Comparison of ENCODE assay signal across 8 mouse cellular contexts in the genomic region with DNA sequence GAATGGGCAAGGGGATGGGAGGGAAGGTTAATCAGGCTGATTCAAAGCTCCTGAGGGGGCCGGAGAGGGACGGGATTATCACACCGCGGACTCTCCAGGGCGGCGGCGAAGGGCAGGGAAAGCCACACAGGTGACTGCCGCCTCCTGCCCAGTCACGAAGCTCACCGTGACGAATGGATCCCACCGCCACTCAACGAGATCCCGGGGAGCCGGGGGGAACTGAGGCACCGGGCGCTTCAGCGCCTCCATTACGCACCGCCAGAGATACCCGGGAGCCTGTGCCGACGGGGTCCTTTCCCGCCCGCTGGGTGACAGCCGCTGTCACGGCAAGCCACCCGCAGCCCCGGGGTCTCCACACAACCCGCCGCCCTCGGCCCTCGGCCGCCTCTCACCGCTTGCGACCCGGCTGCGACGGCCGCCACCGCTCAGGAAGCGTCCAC. TPM values are rescaled to one million over a fixed set of nuclear protein-coding genes. Genes with fewer than 3 reads are reported as not detected.
DNase-seq lines count a peak whose midpoint lies in the region; ATAC-seq and TF ChIP-seq lines count a peak whose summit lies in the region.

No protein-coding gene starts in this region.

- H3K9me3 ChIP-seq in lung, embryonic 14.5 days (ENCODE audit: low read depth, low read length), result no peaks in the 10 kb centered on the region
- no peaks in the 10 kb centered on the region for H3K9me3 ChIP-seq in limb, embryonic 12.5 days

- WGBS in lung, embryonic 14.5 days, result under 1% methylated on average over 42 of the region's 42 CpGs
- under 1% methylated on average over 41 of the region's 42 CpGs for WGBS in limb, embryonic 12.5 days

- peak overlapping the region; percentile 85 for H3K4me2 ChIP-seq in lung, embryonic 14.5 days
- peak overlapping the region; percentile 91 for H3K4me2 ChIP-seq in limb, embryonic 12.5 days
- peak overlapping the region; percentile 96 for H3K4me2 ChIP-seq in myocyte (ENCODE audit: low read depth)

- TF ChIP-seq POLR2A in myocyte (IDR thresholded peaks at IDR 0.05; ENCODE audit: insufficient read length, low read depth), result no peak

- TF ChIP-seq CTCF in lung, embryonic 14.5 days (IDR thresholded peaks at IDR 0.05; ENCODE audit: low read depth), result no peak

- DNase-seq in lung, embryonic 14.5 days, result no peak
- DNase-seq in lung, postnatal 10 days, result no peak
- DNase-seq in left cerebral cortex, adult 11 months (ENCODE audit: low spot score), result no peak
- no peak for DNase-seq in cerebellum, adult 11-12 months

- peaks cover 11% of the 10 kb centered on the region for H3K79me2 ChIP-seq in myocyte (ENCODE audit: control insufficient read depth, insufficient read depth)

- peak overlapping the region; percentile 85 for H3K27ac ChIP-seq in lung, embryonic 14.5 days (ENCODE audit: low read depth)
- peak overlapping the region; percentile 56 for H3K27ac ChIP-seq in limb, embryonic 12.5 days

- H3K27me3 ChIP-seq in lung, embryonic 14.5 days (ENCODE audit: insufficient read depth, low read length), result no peaks in the 10 kb centered on the region
- H3K27me3 ChIP-seq in limb, embryonic 12.5 days, result no peaks in the 10 kb centered on the region
- H3K27me3 ChIP-seq in myocyte (ENCODE audit: control insufficient read depth, insufficient read depth, insufficient read length), result no peaks in the 10 kb centered on the region

- no peak for ATAC-seq in lung, embryonic 14.5 days (ENCODE audit: insufficient read depth)
- ATAC-seq in activated CD4-positive, CD25-positive, alpha-beta regulatory T cell, adult 4 months, result peak; percentile 21
- ATAC-seq in erythroblast, adult 5-6 weeks (replicated peaks; ENCODE audit: low FRiP score, poor library complexity, severe bottlenecking), result peak; percentile 68
- ATAC-seq in limb, embryonic 12.5 days (ENCODE audit: insufficient number of reproducible peaks, insufficient read depth, low FRiP score, low TSS enrichment, low read depth), result peak; percentile 56

- peak overlapping the region; percentile 98 for H3ac ChIP-seq in myocyte (ENCODE audit: control insufficient read depth, insufficient read length)

- H3K9ac ChIP-seq in lung, embryonic 14.5 days, result peak overlapping the region; percentile 73
- H3K9ac ChIP-seq in limb, embryonic 12.5 days (replicated peaks), result peak overlapping the region; percentile 71

- H3K36me3 ChIP-seq in lung, embryonic 14.5 days (ENCODE audit: insufficient read depth), result peaks cover 17% of the 10 kb centered on the region
- H3K36me3 ChIP-seq in limb, embryonic 12.5 days, result peaks cover 19% of the 10 kb centered on the region
- peaks cover 24% of the 10 kb centered on the region for H3K36me3 ChIP-seq in myocyte (ENCODE audit: control insufficient read depth, insufficient read depth)

- H3K4me1 ChIP-seq in lung, embryonic 14.5 days (ENCODE audit: insufficient read depth), result no peaks in the 10 kb centered on the region
- peaks cover 7% of the 10 kb centered on the region for H3K4me1 ChIP-seq in limb, embryonic 12.5 days (replicated peaks)

- H3K4me3 ChIP-seq in lung, embryonic 14.5 days (ENCODE audit: low read depth, low read length), result peak overlapping the region; percentile 94
- H3K4me3 ChIP-seq in limb, embryonic 12.5 days (replicated peaks), result peak overlapping the region; percentile 90
- peak overlapping the region; percentile 67 for H3K4me3 ChIP-seq in myocyte

TF ChIP-seq in myocyte, 11 proteins besides CTCF, POLR2A, EP300 and RAD21:
- no peak for TF ChIP-seq TCF3 (IDR thresholded peaks at IDR 0.05; ENCODE audit: insufficient read length, low read depth)
- TF ChIP-seq REST (IDR thresholded peaks at IDR 0.05; ENCODE audit: insufficient read depth, insufficient read length), result no peak
- no peak for TF ChIP-seq MYOD1 (IDR thresholded peaks at IDR 0.05; ENCODE audit: control insufficient read depth in 1 of 3, insufficient read length in 2 of 3, low read depth in 2 of 3)
- no peak for TF ChIP-seq MYOG (IDR thresholded peaks at IDR 0.05; ENCODE audit: control insufficient read depth in 1 of 3, insufficient read depth in 1 of 3, insufficient read length in 2 of 3, low read depth in 2 of 3)
- TF ChIP-seq POLR2AphosphoS2 (IDR thresholded peaks at IDR 0.05; ENCODE audit: insufficient read length, low read depth), result no peak
- no peak for TF ChIP-seq SRF (IDR thresholded peaks at IDR 0.05; ENCODE audit: control insufficient read depth, insufficient read length, low read depth)

RNA-seq across cellular contexts. Expression of gene Synj1, which starts 0.5 kb away (rescaled TPM):
- 15.2 and 17.6 TPM in 2 replicates for polyA plus RNA-seq in lung, embryonic 14.5 days (2014; fragmentation: Nextera tagmentation; extraction: Ambion mirVana)
- polyA plus RNA-seq in activated CD4-positive, CD25-positive, alpha-beta regulatory T cell, adult 4 months (2017; shearing (Covaris generic)), result 10 to 100 TPM; 29.0 to 32.6 TPM
- total RNA-seq in erythroblast, adult 5-6 weeks (2015; ENCODE audit: low replicate concordance), result 166 and 169 TPM in 2 replicates
- 142 and 167 TPM in 2 replicates for total RNA-seq in erythroblast, adult 5-6 weeks (2017; ENCODE audit: low replicate concordance)
- 10.9 and 11.3 TPM in 2 replicates for polyA plus RNA-seq in limb, embryonic 12.5 days (2016; fragmentation: Nextera tagmentation; extraction: Ambion mirVana)
- 10.0 TPM for polyA plus RNA-seq in myocyte (2012; fragmentation: generic; extraction: Trizol)

RNA-seq across cellular contexts. Expression of gene Paxbp1, which starts 33.7 kb away (rescaled TPM):
- 62.4 and 66.4 TPM in 2 replicates for polyA plus RNA-seq in lung, embryonic 14.5 days (2014; fragmentation: Nextera tagmentation; extraction: Ambion mirVana)
- polyA plus RNA-seq in activated CD4-positive, CD25-positive, alpha-beta regulatory T cell, adult 4 months (2017; shearing (Covaris generic)), result 10 to 100 TPM; 83.2 to 84.4 TPM
- total RNA-seq in erythroblast, adult 5-6 weeks (2015; ENCODE audit: low replicate concordance), result 30.9 and 35.5 TPM in 2 replicates
- total RNA-seq in erythroblast, adult 5-6 weeks (2017; ENCODE audit: low replicate concordance), result 68.0 and 81.5 TPM in 2 replicates
- polyA plus RNA-seq in limb, embryonic 12.5 days (2016; fragmentation: Nextera tagmentation; extraction: Ambion mirVana), result 92.0 and 96.2 TPM in 2 replicates
- 8.8 TPM for polyA plus RNA-seq in myocyte (2012; fragmentation: generic; extraction: Trizol)
